Mouse (Mus musculus) lung, postnatal 0 days (tissue): ENCODE results near the gene Castor2. TPM values are rescaled to one million over a fixed set of nuclear protein-coding genes. Genes with fewer than 3 reads are reported as not detected.

Experiments
- ATAC-seq: fragments of 200-750 bp; cut with Nextera tagmentation; 2 replicates; pipeline ENCODE4 v1.8.0; 2017; ENCODE audit warnings: moderate library complexity
- DNase-seq: peaks from one replicate; pipeline ENCODE4 v3.0.0-alpha.2; 2016; ENCODE audit warnings: low spot score
- H3K27ac ChIP-seq: fragments of 300-500 bp; sonication (generic); 2 replicates; pipeline ENCODE4 v1.5.1; 2014; ENCODE audit warnings: antibody characterized with exemption, mild to moderate bottlenecking, low read length, mixed read lengths
- H3K27me3 ChIP-seq: fragments of 300-500 bp; sonication (generic); replicated peaks from 2 replicates; pipeline ENCODE4 v1.6.1; 2014; ENCODE audit warnings: low read length, mixed read lengths; ENCODE audit not compliant: insufficient read depth
- H3K36me3 ChIP-seq: fragments of 300-500 bp; sonication (generic); 2 replicates; pipeline ENCODE4 v1.6.1; 2014; ENCODE audit warnings: low read length, mixed read lengths; ENCODE audit not compliant: insufficient read depth
- H3K4me1 ChIP-seq: fragments of 300-500 bp; sonication (generic); 2 replicates; pipeline ENCODE4 v1.6.1; 2014; ENCODE audit warnings: antibody characterized with exemption, low read depth, low read length, mixed read lengths; ENCODE audit not compliant: insufficient read depth
- H3K4me2 ChIP-seq: fragments of 300-500 bp; sonication (generic); replicated peaks from 2 replicates; pipeline ENCODE4 v1.6.1; 2014; ENCODE audit warnings: low read depth, mild to moderate bottlenecking, low read length, moderate library complexity, mixed read lengths
- H3K4me3 ChIP-seq: fragments of 300-500 bp; sonication (generic); 2 replicates; pipeline ENCODE4 v1.5.1; 2014; ENCODE audit warnings: low read depth, low read length
- H3K9ac ChIP-seq: fragments of 300-500 bp; sonication (generic); replicated peaks from 2 replicates; pipeline ENCODE4 v1.6.1; 2014; ENCODE audit warnings: low read depth, mild to moderate bottlenecking
- H3K9me3 ChIP-seq: fragments of 300-500 bp; sonication (generic); 2 replicates; pipeline ENCODE4 v1.6.1; 2016; ENCODE audit warnings: low read length, mixed read lengths
- CTCF ChIP-seq: IDR thresholded peaks from 2 replicates; pipeline ENCODE4 v1.5.1; 2016; ENCODE audit warnings: antibody characterized with exemption, mild to moderate bottlenecking
- EP300 ChIP-seq: IDR thresholded peaks from 2 replicates; pipeline ENCODE4 v1.6.1; 2016; ENCODE audit warnings: antibody characterized with exemption, mild to moderate bottlenecking, control low read depth
- WGBS: fragments of 180-500 bp; shearing (Covaris S2); extraction: QIAGEN DNeasy Blood & Tissue Kit; methylation state at CpG from one replicate; pipeline ENCODE4 v1.1.7; 2014; 5-methylcytosine and 5-hydroxymethylcytosine counted together
- polyA plus RNA-seq: library from polyadenylated mRNA; unstranded; fragments of >200 nt; fragmentation: Nextera tagmentation; extraction: Ambion mirVana; gene quantifications from 2 replicates; pipeline ENCODE4 v1.2.1, GENCODE M21; 2015

Castor2 gene
- polyA plus RNA-seq, 1 experiment from 2014 or later: 7.8 TPM

DNA sequence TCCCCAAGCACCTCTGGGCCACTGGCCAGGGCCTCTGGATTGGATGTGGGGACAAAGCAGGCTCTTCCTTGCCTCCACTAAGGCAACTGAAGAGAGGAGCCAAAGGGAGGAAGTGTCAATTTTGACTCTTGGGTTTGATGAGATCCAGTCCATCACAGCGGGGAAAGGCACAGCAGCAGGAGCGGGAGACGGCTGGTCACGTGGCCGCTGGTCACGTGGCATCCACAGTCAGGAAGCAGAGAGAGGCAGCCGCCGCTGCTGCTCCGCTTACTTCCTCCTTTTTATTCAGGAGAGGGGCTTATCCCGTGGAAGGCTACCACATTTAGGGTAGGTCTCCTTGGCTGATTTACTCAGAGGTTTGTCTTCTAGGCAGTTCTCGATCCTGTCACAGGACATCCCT is 42.9 kb downstream of the Castor2 start:
- DNase-seq (no peak), ATAC-seq (no peak)
- WGBS: 83% methylated on average over 11 of the region's 11 CpGs
- Histone ChIP-seq H3K9ac (no peak overlapping the region), H3K36me3 (no peaks in the 10 kb centered on the region), H3K9me3 (no peaks in the 10 kb centered on the region), H3K27ac (no peak overlapping the region), H3K27me3 (no peaks in the 10 kb centered on the region), H3K4me3 (no peak overlapping the region), H3K4me1 (no peaks in the 10 kb centered on the region), H3K4me2 (no peak overlapping the region)
- TF ChIP-seq CTCF (no peak), EP300 (no peak)

DNA sequence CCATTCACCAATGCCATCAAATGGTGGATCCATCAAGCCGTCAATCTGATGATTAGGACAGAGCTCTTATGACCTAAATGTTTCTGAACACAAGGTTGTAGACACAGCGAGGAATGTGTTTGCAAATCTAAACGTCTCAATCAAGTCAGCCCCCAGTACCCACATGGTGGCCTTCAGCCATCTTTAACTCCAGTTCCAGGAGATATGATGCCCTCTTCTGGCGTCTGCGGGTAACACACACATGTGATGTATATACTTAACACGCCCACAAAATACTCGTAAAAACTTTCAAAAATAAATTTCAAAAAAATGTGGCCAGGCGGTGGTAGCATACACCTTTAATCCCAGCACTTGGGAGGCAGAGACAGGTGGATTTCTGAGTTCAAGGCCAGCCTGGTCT is 45.5 kb downstream of the Castor2 start:
- no peaks in the 10 kb centered on the region for H3K9me3 ChIP-seq
- TF ChIP-seq EP300: no peak
- no peak for TF ChIP-seq CTCF
- H3K4me2 ChIP-seq: no peak overlapping the region
- H3K27me3 ChIP-seq: no peaks in the 10 kb centered on the region
- ATAC-seq: no peak
- no peak overlapping the region for H3K9ac ChIP-seq
- no peak for DNase-seq
- no peak overlapping the region for H3K4me3 ChIP-seq
- H3K27ac ChIP-seq: no peak overlapping the region
- WGBS: 93% methylated on average over 8 of the region's 8 CpGs
- H3K36me3 ChIP-seq: 0 out of 2 replicates have a peak, but pooled peaks cover 4% of the 10 kb centered on the region
- no peaks in the 10 kb centered on the region for H3K4me1 ChIP-seq

DNA sequence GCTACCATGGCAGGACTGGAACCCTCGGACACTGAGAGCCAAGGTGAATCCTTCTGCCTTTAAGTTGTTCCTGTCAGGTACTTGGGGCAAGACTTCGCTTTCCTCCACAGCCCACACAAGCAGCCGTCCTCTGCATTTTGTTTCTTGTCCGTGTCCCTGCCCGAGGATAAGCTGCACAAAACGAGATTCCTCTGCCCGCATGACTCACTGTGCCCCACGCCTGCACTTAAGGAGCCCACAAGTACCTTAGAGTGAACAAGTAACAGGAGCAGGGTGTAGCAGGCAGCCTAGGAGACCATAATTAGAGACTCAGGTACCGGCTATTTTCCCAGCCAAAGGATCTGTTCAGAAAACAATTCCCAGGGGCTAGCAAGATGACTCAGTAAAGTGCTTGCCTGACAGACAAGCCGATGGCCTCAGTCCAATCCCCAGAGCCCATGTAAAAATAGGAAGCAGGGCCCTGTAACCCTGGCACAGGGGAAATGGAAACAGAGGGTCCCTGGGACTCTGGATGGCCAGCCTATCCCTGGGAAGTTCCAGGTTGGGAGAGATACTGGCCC is 47.8 kb downstream of the Castor2 start:
- Histone ChIP-seq H3K9ac (no peak overlapping the region), H3K4me2 (no peak overlapping the region), H3K4me3 (no peak overlapping the region), H3K36me3 (0 out of 2 replicates have a peak, but pooled peaks cover 4% of the 10 kb centered on the region), H3K27me3 (no peaks in the 10 kb centered on the region), H3K27ac (peak overlapping the region; percentile 79), H3K9me3 (no peaks in the 10 kb centered on the region), H3K4me1 (no peaks in the 10 kb centered on the region)
- WGBS: 51% methylated on average over 10 of the region's 10 CpGs
- ATAC-seq (peak; percentile 98), DNase-seq (peak; percentile 87)
- TF ChIP-seq EP300 (no peak), CTCF (no peak)

DNA sequence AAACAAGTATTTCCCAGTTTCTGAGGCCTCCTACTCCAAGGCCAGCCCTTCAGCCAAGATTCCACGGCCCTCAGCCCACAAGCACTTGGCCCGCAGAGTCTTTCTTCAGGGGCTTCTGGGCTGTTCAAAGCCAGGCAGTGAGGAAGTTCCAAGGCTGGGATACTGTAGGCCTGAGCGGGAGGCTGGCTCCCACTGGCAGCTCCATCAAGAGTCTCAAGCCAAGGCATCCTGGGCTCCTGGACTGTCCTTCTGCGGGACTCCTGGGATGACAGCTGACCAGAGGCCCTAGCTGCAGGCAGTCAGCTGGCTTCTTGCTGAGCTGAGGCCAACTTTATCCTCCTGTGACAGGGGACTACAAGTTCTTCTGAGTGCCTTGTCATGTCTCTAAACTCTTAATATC is 48.6 kb downstream of the Castor2 start:
- ATAC-seq (no peak), DNase-seq (no peak)
- no peak overlapping the region for H3K9ac ChIP-seq
- 77% methylated on average over 4 of the region's 4 CpGs for WGBS
- H3K36me3 ChIP-seq: 0 out of 2 replicates have a peak, but pooled peaks cover 4% of the 10 kb centered on the region
- 0 out of 2 replicates have a peak overlapping the region, but pooled peaks have one; percentile 79 for H3K27ac ChIP-seq
- H3K4me2 ChIP-seq: no peak overlapping the region
- no peak overlapping the region for H3K4me3 ChIP-seq
- no peak for TF ChIP-seq EP300
- TF ChIP-seq CTCF: no peak
- H3K4me1 ChIP-seq: no peaks in the 10 kb centered on the region
- no peaks in the 10 kb centered on the region for H3K9me3 ChIP-seq
- H3K27me3 ChIP-seq: no peaks in the 10 kb centered on the region

DNA sequence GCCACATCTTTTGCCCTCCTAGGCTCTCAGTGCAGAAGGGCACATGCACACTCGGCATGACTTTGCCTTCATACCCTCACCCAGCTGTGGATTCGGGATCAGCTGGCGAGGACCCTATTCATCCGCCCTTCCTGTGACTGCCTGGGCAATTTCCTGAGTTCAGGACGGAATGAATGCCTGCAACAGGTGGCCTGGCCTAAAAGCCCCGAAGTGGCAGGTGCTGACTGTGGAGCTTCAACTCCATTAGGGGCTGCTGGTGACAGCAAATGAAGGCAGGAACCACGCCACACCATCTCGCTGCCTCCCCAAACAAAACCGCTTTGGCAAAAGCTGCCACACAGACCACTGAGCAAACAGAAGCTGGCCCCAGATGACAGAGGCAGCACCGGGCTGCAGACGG is 52.4 kb downstream of the Castor2 start:
- Histone ChIP-seq H3K9ac (no peak overlapping the region), H3K4me3 (no peak overlapping the region), H3K4me1 (no peaks in the 10 kb centered on the region), H3K36me3 (0 out of 2 replicates have a peak, but pooled peaks cover 4% of the 10 kb centered on the region), H3K9me3 (no peaks in the 10 kb centered on the region), H3K4me2 (no peak overlapping the region), H3K27ac (no peak overlapping the region), H3K27me3 (no peaks in the 10 kb centered on the region)
- TF ChIP-seq CTCF (no peak), EP300 (no peak)
- ATAC-seq (no peak), DNase-seq (no peak)
- WGBS: 59% methylated on average over 11 of the region's 11 CpGs

DNA sequence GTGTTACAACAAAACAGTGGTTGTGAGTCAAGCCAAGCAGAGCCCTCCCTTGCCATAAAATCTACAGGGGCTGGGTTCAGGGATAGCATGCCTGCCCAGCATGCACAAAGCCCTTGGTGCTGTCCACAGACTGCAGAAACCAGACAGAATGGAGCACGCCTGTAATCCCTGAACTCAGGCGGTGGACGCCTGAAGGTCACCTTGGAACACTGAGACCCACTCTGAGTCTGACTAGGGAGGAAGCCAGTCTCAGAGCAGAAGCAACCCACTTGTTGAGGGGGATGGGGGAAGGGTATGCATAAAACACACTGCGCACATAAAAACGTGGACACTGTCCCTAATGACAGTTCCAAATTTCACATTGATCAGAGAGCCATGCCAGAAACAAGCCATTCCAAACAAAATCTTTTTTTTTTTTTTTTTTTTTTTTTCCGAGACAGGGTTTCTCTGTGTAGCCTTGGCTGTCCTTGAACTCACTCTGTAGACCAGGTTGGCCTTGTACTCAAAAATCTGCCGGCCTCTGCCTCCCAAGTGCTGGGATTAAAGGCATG is 56.5 kb downstream of the Castor2 start:
- Histone ChIP-seq H3K4me3 (no peak overlapping the region), H3K36me3 (no peaks in the 10 kb centered on the region; the same call in 1 of the 2 replicates), H3K27me3 (no peaks in the 10 kb centered on the region), H3K9ac (no peak overlapping the region), H3K9me3 (no peaks in the 10 kb centered on the region), H3K27ac (no peak overlapping the region), H3K4me1 (no peaks in the 10 kb centered on the region), H3K4me2 (no peak overlapping the region)
- 92% methylated on average over 6 of the region's 7 CpGs for WGBS
- ATAC-seq: no peak
- no peak for DNase-seq
- TF ChIP-seq CTCF (no peak), EP300 (no peak)
